Mouse (Mus musculus): ENCODE results near the gene Tnpo3. TPM values are rescaled to one million over a fixed set of nuclear protein-coding genes. Genes with fewer than 3 reads are reported as not detected.

Tnpo3 gene
- polyA plus RNA-seq, 1 experiment from 2014 or later: 28.1 TPM

- WGBS: 1% methylated on average over 64 of the region's 96 CpGs
- peak within 1 kb of the TSS; percentile 99 for H3K4me2 ChIP-seq (replicated peaks; ENCODE audit: low read depth)
- H3K4me3 ChIP-seq (ENCODE audit: low read depth, low read length): peak within 1 kb of the TSS; percentile 64
- H3K27me3 ChIP-seq (replicated peaks; ENCODE audit: control insufficient read depth, insufficient read depth, low read length): peaks cover 19% of the 10 kb centered on the region
- H3K9me3 ChIP-seq (ENCODE audit: control insufficient read depth): no peaks in the 10 kb centered on the region
- H3K4me1 ChIP-seq (replicated peaks; ENCODE audit: control insufficient read depth, insufficient read depth, low read length): no peaks in the 10 kb centered on the region; the same call in 1 of the 2 replicates
- H3K27ac ChIP-seq (ENCODE audit: low read depth, low read length): no peak within 1 kb of the TSS
- H3K9ac ChIP-seq (ENCODE audit: low read depth, low read length): peak within 1 kb of the TSS; percentile 58
- ATAC-seq: peak; percentile 18
- TF ChIP-seq CTCF (IDR thresholded peaks at IDR 0.05; ENCODE audit: low read depth): no peak
- no peaks in the 10 kb centered on the region for H3K36me3 ChIP-seq (ENCODE audit: control insufficient read depth, insufficient read depth)
Observed at GRCm38 (mm10) chr6:29526281-29527251, 83.1 kb downstream of the Tnpo3 start, which contains the start of gene Irf5. Gene Irf5, plus strand, starts transcription at chr6:29526625.

- no peak for ATAC-seq
- peak; percentile 62 for TF ChIP-seq CTCF (IDR thresholded peaks at IDR 0.05; ENCODE audit: low read depth)
- no peaks in the 10 kb centered on the region; the same call in 1 of the 2 replicates for H3K4me1 ChIP-seq (replicated peaks; ENCODE audit: control insufficient read depth, insufficient read depth, low read length)
- H3K9me3 ChIP-seq (ENCODE audit: control insufficient read depth): no peaks in the 10 kb centered on the region
- H3K4me2 ChIP-seq (replicated peaks; ENCODE audit: low read depth): no peak overlapping the region
- H3K4me3 ChIP-seq (ENCODE audit: low read depth, low read length): no peak overlapping the region
- peaks cover 19% of the 10 kb centered on the region for H3K27me3 ChIP-seq (replicated peaks; ENCODE audit: control insufficient read depth, insufficient read depth, low read length)
- no peak overlapping the region for H3K27ac ChIP-seq (ENCODE audit: low read depth, low read length)
- H3K9ac ChIP-seq (ENCODE audit: low read depth, low read length): no peak overlapping the region
- no peaks in the 10 kb centered on the region for H3K36me3 ChIP-seq (ENCODE audit: control insufficient read depth, insufficient read depth)
- 72% methylated on average over 6 of the region's 6 CpGs for WGBS
Observed at GRCm38 (mm10) chr6:29525256-29525655, 84.4 kb downstream of the Tnpo3 start.

DNA sequence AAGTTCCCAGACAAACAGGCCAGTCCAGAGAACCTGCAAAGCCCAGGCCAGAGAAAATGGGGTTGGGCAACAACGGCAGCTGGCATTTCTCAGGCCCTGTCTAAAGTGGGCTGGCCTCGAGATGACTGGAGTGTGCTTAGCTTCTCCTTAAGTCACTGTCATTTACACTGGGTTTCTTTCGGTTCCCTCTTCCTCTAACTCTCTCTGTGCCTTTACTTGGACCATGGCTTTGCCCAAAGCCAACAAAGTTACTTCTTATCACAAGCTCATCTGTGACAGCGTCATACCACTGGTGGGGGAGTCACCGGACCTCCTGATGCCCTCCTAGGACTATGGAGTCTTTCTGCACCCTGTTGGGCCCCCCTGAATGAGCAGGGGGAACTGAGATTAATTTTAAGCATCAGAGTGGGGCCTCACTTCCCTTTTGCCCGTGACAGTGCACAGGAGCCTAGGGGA is 85.6 kb downstream of the Tnpo3 start:
- H3K4me2 ChIP-seq (replicated peaks; ENCODE audit: low read depth): no peak overlapping the region
- no peak overlapping the region for H3K9ac ChIP-seq (ENCODE audit: low read depth, low read length)
- H3K9me3 ChIP-seq (ENCODE audit: control insufficient read depth): no peaks in the 10 kb centered on the region
- no peak for ATAC-seq
- no peak overlapping the region for H3K4me3 ChIP-seq (ENCODE audit: low read depth, low read length)
- TF ChIP-seq CTCF (IDR thresholded peaks at IDR 0.05; ENCODE audit: low read depth): no peak
- no peaks in the 10 kb centered on the region for H3K36me3 ChIP-seq (ENCODE audit: control insufficient read depth, insufficient read depth)
- H3K27me3 ChIP-seq (replicated peaks; ENCODE audit: control insufficient read depth, insufficient read depth, low read length): peaks cover 19% of the 10 kb centered on the region
- H3K27ac ChIP-seq (ENCODE audit: low read depth, low read length): no peak overlapping the region; the same call in 1 of the 2 replicates
- no peaks in the 10 kb centered on the region; the same call in 1 of the 2 replicates for H3K4me1 ChIP-seq (replicated peaks; ENCODE audit: control insufficient read depth, insufficient read depth, low read length)
- WGBS: 50% methylated on average over 6 of the region's 6 CpGs

GRCm38 (mm10) chr6:29523301-29524033 is 86.2 kb downstream of the Tnpo3 start:
- no peak overlapping the region for H3K4me2 ChIP-seq (replicated peaks; ENCODE audit: low read depth)
- no peaks in the 10 kb centered on the region; the same call in 1 of the 2 replicates for H3K4me1 ChIP-seq (replicated peaks; ENCODE audit: control insufficient read depth, insufficient read depth, low read length)
- no peaks in the 10 kb centered on the region for H3K9me3 ChIP-seq (ENCODE audit: control insufficient read depth)
- ATAC-seq: no peak
- no peaks in the 10 kb centered on the region for H3K36me3 ChIP-seq (ENCODE audit: control insufficient read depth, insufficient read depth)
- 68% methylated on average over 12 of the region's 12 CpGs for WGBS
- peaks cover 19% of the 10 kb centered on the region for H3K27me3 ChIP-seq (replicated peaks; ENCODE audit: control insufficient read depth, insufficient read depth, low read length)
- no peak overlapping the region for H3K4me3 ChIP-seq (ENCODE audit: low read depth, low read length)
- peak overlapping the region; percentile 28; the same call in 1 of the 2 replicates for H3K27ac ChIP-seq (ENCODE audit: low read depth, low read length)
- TF ChIP-seq CTCF (IDR thresholded peaks at IDR 0.05; ENCODE audit: low read depth): no peak
- H3K9ac ChIP-seq (ENCODE audit: low read depth, low read length): no peak overlapping the region

DNA sequence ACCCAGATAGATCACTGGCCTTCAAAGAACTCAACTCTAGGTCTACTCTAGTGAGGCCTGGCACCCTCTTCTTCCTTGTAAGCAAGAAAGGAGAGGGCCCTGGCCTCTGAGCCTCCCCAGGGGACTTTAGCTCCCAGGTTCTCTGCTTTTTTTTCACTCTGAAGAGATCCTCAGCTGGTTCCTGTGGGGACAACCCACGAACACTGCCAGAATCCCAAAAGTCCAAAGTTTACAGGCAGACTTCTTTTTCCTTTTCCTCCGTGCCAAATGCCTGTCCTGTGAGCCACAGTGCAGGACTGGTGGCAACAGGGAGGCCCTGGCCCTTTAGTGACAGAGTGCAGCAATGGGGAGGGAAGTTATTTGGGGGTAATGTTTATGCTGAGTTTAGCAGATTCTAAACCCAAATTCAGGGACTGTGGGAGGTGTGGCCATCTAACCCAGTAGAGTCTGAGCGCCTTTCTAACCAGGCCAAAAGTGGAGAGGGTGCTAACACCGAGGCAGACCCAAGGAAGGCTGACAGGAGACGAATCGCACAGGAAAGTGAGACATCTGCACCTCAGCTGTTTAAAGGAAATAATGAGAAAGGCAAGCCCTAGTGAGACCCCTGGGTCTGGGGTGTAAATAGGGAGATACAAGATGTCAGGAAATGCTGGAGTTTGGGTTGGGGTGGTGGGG is 86.9 kb downstream of the Tnpo3 start:
- Histone ChIP-seq H3K36me3 (ENCODE audit: control insufficient read depth, insufficient read depth) (no peaks in the 10 kb centered on the region), H3K4me3 (ENCODE audit: low read depth, low read length) (no peak overlapping the region), H3K4me1 (replicated peaks; ENCODE audit: control insufficient read depth, insufficient read depth, low read length) (no peaks in the 10 kb centered on the region; the same call in 1 of the 2 replicates), H3K9ac (ENCODE audit: low read depth, low read length) (no peak overlapping the region), H3K27ac (ENCODE audit: low read depth, low read length) (no peak overlapping the region), H3K27me3 (replicated peaks; ENCODE audit: control insufficient read depth, insufficient read depth, low read length) (peaks cover 13% of the 10 kb centered on the region), H3K9me3 (ENCODE audit: control insufficient read depth) (no peaks in the 10 kb centered on the region), H3K4me2 (replicated peaks; ENCODE audit: low read depth) (no peak overlapping the region)
- no peak for TF ChIP-seq CTCF (IDR thresholded peaks at IDR 0.05; ENCODE audit: low read depth)
- ATAC-seq: no peak
- WGBS: 62% methylated on average over 6 of the region's 6 CpGs

All from intestine, postnatal 0 days (tissue).